Mouse (Mus musculus) gastrocnemius, postnatal 10 days (tissue): ENCODE measurements around the gene Vmn1r4. TPM values are rescaled to one million over a fixed set of nuclear protein-coding genes. Genes with fewer than 3 reads are reported as not detected.

Source experiments
- DNase-seq: peaks from one replicate; pipeline ENCODE4 v3.0.0; 2021; ENCODE audit warnings: mixed read lengths
- total RNA-seq, 2 experiments: library from RNA; stranded (reverse); gene quantifications; 2 replicates each; pipeline ENCODE4 v1.2.3; 2021

Vmn1r4 gene
- total RNA-seq, 2 experiments from 2014 or later, result 0.20 to 0.23 TPM

GRCm38 (mm10) chr6:56916279-56916678 lies 7.5 kb upstream of the Vmn1r4 start:
- no peak for DNase-seq

GRCm38 (mm10) chr6:56917578-56918368 lies 6.0 kb upstream of the Vmn1r4 start:
- no peak for DNase-seq

- no peak for DNase-seq
These were observed 4.3 kb upstream of the Vmn1r4 start for GRCm38 (mm10) chr6:56919330-56920044.

- DNase-seq, result no peak
These were observed 3.4 kb upstream of the Vmn1r4 start for GRCm38 (mm10) chr6:56920222-56921092.

- no peak for DNase-seq
These were observed 487 bp upstream of the Vmn1r4 start for GRCm38 (mm10) chr6:56923331-56923725.

- DNase-seq, result no peak
These were observed 8.0 kb downstream of the Vmn1r4 start for GRCm38 (mm10) chr6:56931648-56932415.

GRCm38 (mm10) chr6:56932464-56932863 lies 8.6 kb downstream of the Vmn1r4 start:
- DNase-seq, result no peak

- no peak for DNase-seq
These were observed 10.6 kb downstream of the Vmn1r4 start for GRCm38 (mm10) chr6:56934366-56934765.

- DNase-seq, result no peak
These were observed 32.6 kb downstream of the Vmn1r4 start for GRCm38 (mm10) chr6:56956436-56956835.

- no peak for DNase-seq
These were observed 46.2 kb downstream of the Vmn1r4 start, which contains the start of gene Vmn1r5 for GRCm38 (mm10) chr6:56969973-56970372. Gene Vmn1r5, plus strand, starts transcription at chr6:56970273.

- no peak for DNase-seq
These were observed 73.1 kb downstream of the Vmn1r4 start, which contains the start of gene Vmn1r6 for GRCm38 (mm10) chr6:56996943-56997342. Gene Vmn1r6, plus strand, starts transcription at chr6:56997243.

Other genes starting within 250 kb of the Vmn1r4 start
- gene Lsm5, start 219.3 kb upstream of the Vmn1r4 start, total RNA-seq, result 10 to 100 TPM; 29.1 to 33.2 TPM
- gene Avl9, start 209.1 kb upstream of the Vmn1r4 start, total RNA-seq, result 1 to 10 TPM; 6.9 to 7.4 TPM
- 10 to 100 TPM; 21.9 to 25.8 TPM for gene Kbtbd2, start 126.2 kb upstream of the Vmn1r4 start, total RNA-seq
- gene Fkbp9, start 92.0 kb upstream of the Vmn1r4 start, total RNA-seq, result 100 to 1,000 TPM; 120 to 138 TPM
- gene Nt5c3, start 83 bp upstream of the Vmn1r4 start, total RNA-seq, result 10 to 100 TPM; 50.8 to 60.3 TPM
- not detected for gene Vmn1r5, start 46.3 kb downstream of the Vmn1r4 start, total RNA-seq
- gene Vmn1r6, start 73.2 kb downstream of the Vmn1r4 start, total RNA-seq, result not detected
- gene Vmn1r7, start 101.3 kb downstream of the Vmn1r4 start, total RNA-seq, result not detected
- not detected for gene Vmn1r8, start 108.3 kb downstream of the Vmn1r4 start, total RNA-seq
- not detected for gene Vmn1r9, start 142.8 kb downstream of the Vmn1r4 start, total RNA-seq
- not detected for gene Vmn1r10, start 185.4 kb downstream of the Vmn1r4 start, total RNA-seq
- gene Vmn1r11, start 209.4 kb downstream of the Vmn1r4 start, total RNA-seq, result not detected
- not detected for gene Vmn1r12, start 232.9 kb downstream of the Vmn1r4 start, total RNA-seq